Mouse (Mus musculus): ENCODE results near the gene Esam. TPM values are rescaled to one million over a fixed set of nuclear protein-coding genes. Genes with fewer than 3 reads are reported as not detected.
A peak's percentile ranks its signal among the peaks of the same experiment; 100 is the strongest.

Gene Esam
- polyA plus RNA-seq, 1 experiment = 34.7 TPM

DNA sequence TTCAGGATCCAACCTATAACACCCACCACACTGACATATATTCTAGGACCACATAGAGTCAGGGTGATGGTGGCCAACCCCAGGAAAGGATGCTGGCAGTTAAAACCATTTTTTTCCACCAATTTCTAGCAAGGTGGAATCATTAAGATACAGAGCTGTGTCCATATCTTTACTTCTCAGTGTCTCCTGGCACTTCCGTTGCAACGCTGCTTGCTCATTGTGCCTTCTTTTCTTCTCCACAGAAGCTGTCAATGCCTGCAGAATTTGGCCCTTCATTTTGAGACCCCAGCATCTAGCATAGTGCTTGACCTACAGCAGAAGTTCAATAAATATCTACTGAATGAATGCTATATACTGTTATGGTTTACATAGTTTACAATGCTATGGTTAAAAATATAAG, 39.1 kb downstream of the Esam start:
- no peak for DNase-seq (ENCODE audit: low read depth)

DNA sequence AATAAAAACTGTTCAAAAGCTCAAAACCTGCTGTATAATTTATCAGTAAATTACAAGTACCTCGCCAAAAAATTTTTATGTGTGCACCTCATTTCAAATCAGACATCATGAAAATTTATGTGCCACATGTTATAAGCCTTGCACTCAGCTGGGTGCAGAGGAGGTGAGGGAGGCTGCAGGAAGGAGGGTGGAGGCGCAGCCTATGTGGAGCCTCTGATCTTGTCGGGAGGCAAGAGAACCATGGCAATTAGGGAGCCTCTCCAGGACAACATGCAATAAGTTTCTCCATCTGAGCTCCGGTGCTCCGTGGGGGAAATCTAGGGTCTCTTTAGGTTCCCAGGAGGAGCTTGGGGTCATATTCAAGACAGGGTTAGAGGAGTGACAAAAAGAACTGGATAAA, 39.6 kb downstream of the Esam start:
- TF ChIP-seq POLR2A (IDR thresholded peaks at IDR 0.05; ENCODE audit: borderline replicate concordance, extremely low read depth, insufficient read depth, insufficient read length, poor library complexity, severe bottlenecking) (no peak), CTCF (IDR thresholded peaks at IDR 0.05; ENCODE audit: borderline replicate concordance, extremely low read depth, insufficient read depth, insufficient read length) (no peak)

More for the DNA sequence above, 39.1 kb downstream of the Esam start:
- TF ChIP-seq POLR2A (IDR thresholded peaks at IDR 0.05; ENCODE audit: borderline replicate concordance, extremely low read depth, insufficient read depth, insufficient read length, poor library complexity, severe bottlenecking) (no peak), CTCF (IDR thresholded peaks at IDR 0.05; ENCODE audit: borderline replicate concordance, extremely low read depth, insufficient read depth, insufficient read length) (no peak)

DNA sequence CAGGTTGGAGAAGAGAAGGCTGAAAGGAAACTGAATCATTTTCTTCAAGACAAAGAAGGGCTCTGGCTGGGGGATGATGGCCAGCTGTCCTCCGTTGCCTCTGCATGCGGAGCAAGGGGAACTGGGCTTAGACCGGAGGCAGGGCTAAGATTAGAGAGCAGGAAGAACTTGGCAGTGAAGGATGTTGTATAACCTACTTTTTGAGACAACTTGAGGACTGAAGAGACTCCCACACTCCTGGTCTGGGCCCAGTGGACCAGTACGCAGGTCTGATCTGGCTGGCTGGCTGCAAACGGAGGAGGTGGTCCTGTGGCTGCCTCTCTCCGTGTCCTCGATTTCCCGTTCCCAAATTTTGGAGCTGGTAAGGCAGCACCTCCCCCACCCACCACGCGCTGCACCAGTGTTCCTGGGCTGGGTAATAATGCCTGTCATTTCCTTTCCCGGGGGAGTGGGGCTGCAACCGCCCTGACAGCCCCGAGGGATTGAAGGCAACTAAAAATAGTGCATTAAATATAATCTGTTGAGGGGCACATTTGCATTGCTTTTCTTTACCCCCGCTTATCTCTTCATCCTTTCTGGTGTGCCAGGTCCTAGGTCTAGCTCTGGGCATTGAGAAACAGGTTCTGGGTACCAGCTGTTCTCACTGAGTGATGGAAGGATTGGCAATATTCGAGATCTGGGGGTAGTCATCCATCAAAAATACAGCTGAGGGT, 40.2 kb downstream of the Esam start:
- no peak for DNase-seq (ENCODE audit: low read depth)
- TF ChIP-seq POLR2A (IDR thresholded peaks at IDR 0.05; ENCODE audit: borderline replicate concordance, extremely low read depth, insufficient read depth, insufficient read length, poor library complexity, severe bottlenecking) (no peak), CTCF (IDR thresholded peaks at IDR 0.05; ENCODE audit: borderline replicate concordance, extremely low read depth, insufficient read depth, insufficient read length) (no peak)

More for the DNA sequence above, 39.6 kb downstream of the Esam start:
- no peak for DNase-seq (ENCODE audit: low read depth)

DNA sequence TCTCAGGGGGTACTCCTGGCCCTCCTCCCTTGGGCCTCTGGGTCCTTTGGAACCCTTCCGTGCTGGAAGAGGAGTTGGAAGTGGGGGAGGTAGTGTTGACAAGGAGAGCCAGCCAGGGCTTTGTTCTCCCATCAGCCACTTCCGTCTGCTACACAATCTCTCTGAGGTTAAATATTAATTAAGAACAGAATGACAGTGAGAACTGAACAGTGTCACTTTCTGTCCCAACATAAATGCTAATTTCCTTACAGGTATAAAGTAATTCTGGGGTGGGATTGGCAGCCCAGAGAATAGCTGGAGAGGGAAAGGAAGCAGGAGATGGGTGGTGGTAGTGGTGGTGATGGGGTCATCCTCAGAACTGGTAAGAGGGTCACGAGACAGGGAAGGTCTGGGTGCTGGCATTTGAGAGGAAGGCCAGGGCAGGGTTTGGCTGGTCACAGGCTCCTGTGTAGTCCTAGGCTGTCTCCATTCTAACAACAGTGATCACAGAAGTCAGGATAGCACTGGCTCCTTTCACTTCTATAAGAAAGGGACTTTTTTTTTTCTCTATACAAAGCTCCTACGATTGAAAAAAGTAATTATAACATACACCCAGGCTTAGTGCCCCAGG, 40.8 kb downstream of the Esam start:
- no peak for DNase-seq (ENCODE audit: low read depth)
- no peak for TF ChIP-seq CTCF (IDR thresholded peaks at IDR 0.05; ENCODE audit: borderline replicate concordance, extremely low read depth, insufficient read depth, insufficient read length)
- no peak for TF ChIP-seq POLR2A (IDR thresholded peaks at IDR 0.05; ENCODE audit: borderline replicate concordance, extremely low read depth, insufficient read depth, insufficient read length, poor library complexity, severe bottlenecking)

DNA sequence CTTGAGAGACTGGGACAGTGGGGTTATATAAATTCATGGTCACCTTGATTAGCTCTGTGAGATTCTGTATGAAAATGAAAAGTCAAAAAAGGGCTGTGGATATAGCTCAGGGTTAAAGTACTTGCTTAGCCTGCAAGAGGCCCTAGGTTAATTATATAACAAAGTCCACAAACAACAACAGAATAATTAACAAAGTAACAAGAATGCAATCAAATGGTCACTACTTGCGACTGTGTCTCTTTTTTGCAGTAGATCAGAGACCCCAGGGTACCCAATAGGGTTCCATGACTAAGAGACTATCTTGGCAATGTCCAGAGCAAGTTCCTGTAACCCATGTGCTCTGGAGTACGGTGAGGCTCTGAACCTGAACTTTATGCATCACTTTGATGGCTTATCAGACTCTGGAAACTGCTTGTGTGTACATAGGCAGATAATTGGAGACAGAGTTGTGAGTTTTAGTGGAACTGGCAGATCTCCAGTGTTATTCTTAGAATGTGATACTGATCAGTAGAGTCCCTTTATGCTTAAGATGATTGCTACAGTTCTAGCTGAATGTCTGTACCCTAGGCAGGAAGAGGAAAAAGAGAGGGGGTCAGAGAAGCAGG, 41.5 kb downstream of the Esam start:
- TF ChIP-seq POLR2A (IDR thresholded peaks at IDR 0.05; ENCODE audit: borderline replicate concordance, extremely low read depth, insufficient read depth, insufficient read length, poor library complexity, severe bottlenecking) (no peak), CTCF (IDR thresholded peaks at IDR 0.05; ENCODE audit: borderline replicate concordance, extremely low read depth, insufficient read depth, insufficient read length) (no peak)
- no peak for DNase-seq (ENCODE audit: low read depth)

DNA sequence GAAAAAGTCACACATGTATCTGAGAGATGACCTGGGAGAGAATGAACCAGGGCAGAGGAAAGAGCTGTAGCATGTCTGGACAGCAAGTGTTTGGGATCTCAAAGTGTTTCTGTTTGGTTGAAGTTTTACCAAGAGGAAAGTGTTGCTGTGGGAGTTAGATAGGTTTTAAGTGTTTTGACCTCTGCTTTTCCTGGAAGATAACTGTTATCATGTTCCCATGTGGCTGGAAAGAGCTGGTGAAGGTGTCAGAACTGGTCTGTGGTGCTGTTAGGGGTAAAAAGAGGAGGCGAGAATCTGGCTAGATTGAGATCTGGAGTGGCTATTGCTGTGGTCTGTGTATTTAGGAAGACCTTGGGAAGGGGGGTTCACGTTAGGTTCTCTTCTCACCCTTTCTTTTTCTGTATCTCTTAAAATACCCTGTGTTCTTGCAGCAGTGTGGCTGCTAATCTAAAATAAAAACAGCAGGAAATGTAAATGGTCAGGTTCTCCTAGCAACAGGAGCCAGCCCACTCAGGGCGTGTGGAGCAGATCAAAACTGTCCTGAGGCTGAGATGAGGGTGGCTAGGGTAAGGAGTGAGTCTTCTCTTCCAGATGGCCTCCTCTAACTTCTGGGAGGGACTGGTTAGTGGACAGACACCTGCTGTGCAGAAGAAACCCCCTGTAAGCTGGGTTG, 44.5 kb downstream of the Esam start:
- no peak for DNase-seq (ENCODE audit: low read depth)
- TF ChIP-seq POLR2A (IDR thresholded peaks at IDR 0.05; ENCODE audit: borderline replicate concordance, extremely low read depth, insufficient read depth, insufficient read length, poor library complexity, severe bottlenecking) (no peak), CTCF (IDR thresholded peaks at IDR 0.05; ENCODE audit: borderline replicate concordance, extremely low read depth, insufficient read depth, insufficient read length) (no peak)

DNA sequence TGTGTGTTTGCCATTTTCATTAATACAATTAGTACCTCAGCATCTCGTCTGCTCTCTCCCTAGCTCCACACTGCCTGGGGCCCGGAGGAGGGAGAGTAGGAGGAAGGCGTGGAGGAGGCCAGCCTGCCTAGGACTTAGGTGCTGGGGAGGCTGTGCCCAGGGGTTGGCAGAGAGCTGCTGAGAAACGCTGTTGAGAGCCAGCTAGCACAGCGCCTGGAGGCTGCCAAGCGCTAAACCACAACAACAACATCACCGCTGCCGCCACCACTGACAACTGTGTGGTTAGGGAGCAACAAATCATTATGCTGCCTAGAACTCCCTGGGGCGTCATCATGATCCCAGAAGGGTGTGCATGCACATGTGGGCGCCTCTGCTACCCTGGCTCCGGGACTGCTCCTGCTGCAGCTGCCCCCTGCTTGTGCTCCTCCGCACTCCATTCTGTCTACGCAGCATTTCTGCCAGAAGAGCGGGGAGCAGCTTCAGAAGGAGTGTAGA, 48.6 kb downstream of the Esam start:
- DNase-seq (ENCODE audit: low read depth) = peak; percentile 79
- no peak for TF ChIP-seq CTCF (IDR thresholded peaks at IDR 0.05; ENCODE audit: borderline replicate concordance, extremely low read depth, insufficient read depth, insufficient read length)
- TF ChIP-seq POLR2A (IDR thresholded peaks at IDR 0.05; ENCODE audit: borderline replicate concordance, extremely low read depth, insufficient read depth, insufficient read length, poor library complexity, severe bottlenecking) = no peak

DNA sequence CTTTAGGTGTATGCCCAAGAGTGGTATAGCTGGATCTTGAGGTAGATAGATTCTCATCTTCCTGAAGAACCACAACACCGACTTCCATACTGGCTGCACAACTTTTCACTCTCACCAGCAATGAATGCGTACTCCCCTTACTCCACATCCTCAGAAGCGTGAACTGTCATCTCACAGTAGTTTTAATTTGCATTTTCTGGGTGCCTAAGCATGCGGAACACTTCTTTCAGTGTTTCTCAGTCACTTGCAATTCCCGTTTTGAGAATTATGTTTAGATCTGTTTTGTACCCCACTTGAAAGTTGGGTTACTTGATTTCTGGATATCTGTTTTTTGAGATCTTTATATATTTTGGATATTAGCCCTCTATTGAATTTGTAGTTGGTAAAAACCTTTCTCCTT, 55.7 kb downstream of the Esam start:
- DNase-seq (ENCODE audit: low read depth) = no peak
- TF ChIP-seq CTCF (IDR thresholded peaks at IDR 0.05; ENCODE audit: borderline replicate concordance, extremely low read depth, insufficient read depth, insufficient read length) (no peak), POLR2A (IDR thresholded peaks at IDR 0.05; ENCODE audit: borderline replicate concordance, extremely low read depth, insufficient read depth, insufficient read length, poor library complexity, severe bottlenecking) (no peak)

DNA sequence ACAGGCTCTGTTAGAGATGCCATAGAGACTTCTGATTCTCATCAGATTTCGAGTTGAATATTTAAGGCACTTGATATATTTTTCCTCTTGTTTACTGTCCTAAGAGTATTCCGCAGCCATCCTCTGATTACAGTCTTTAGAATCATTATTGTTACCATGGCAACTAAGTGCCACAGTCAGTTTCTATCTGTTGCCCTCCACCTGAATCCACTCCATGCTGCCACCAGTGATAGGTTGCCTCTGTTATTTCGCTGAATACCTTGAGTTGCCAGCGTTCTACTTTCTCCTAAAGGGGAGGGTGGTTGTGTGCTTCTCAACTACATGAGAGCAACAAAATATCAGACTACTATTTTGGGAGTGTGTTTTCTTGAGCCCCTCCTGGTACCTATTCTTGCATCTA, 58.8 kb downstream of the Esam start:
- peak; percentile 53 for DNase-seq (ENCODE audit: low read depth)
- TF ChIP-seq CTCF (IDR thresholded peaks at IDR 0.05; ENCODE audit: borderline replicate concordance, extremely low read depth, insufficient read depth, insufficient read length) (no peak), POLR2A (IDR thresholded peaks at IDR 0.05; ENCODE audit: borderline replicate concordance, extremely low read depth, insufficient read depth, insufficient read length, poor library complexity, severe bottlenecking) (no peak)

Other genes starting within 250 kb of the Esam start
- 3.2 and 3.3 TPM in 2 replicates for gene Ccdc15, start 179.6 kb upstream of the Esam start, polyA plus RNA-seq (2012; rRNA removed)
- 5.0 and 10.8 TPM in 2 replicates for gene Hepacam, start 160.7 kb upstream of the Esam start, polyA plus RNA-seq (2012; rRNA removed)
- 4.8 and 7.2 TPM in 2 replicates for gene Robo4, start 126.2 kb upstream of the Esam start, polyA plus RNA-seq (2012; rRNA removed)
- gene Robo3, start 94.8 kb upstream of the Esam start, polyA plus RNA-seq (2012; rRNA removed) = 33.5 and 41.6 TPM in 2 replicates
- gene Msantd2, start 38.8 kb upstream of the Esam start, polyA plus RNA-seq (2012; rRNA removed) = 65.0 and 72.6 TPM in 2 replicates
- 2.9 and 4.3 TPM in 2 replicates for gene Vsig2, start 11.2 kb downstream of the Esam start, polyA plus RNA-seq (2012; rRNA removed)
- gene Nrgn, start 24.8 kb downstream of the Esam start, polyA plus RNA-seq (2012; rRNA removed) = 9.2 and 12.3 TPM in 2 replicates
- 5.7 and 7.8 TPM in 2 replicates for gene Siae, start 27.6 kb downstream of the Esam start, polyA plus RNA-seq (2012; rRNA removed)
- gene Spa17, start 85.6 kb downstream of the Esam start, polyA plus RNA-seq (2012; rRNA removed) = 4.4 and 4.8 TPM in 2 replicates
- 49.7 and 52.0 TPM in 2 replicates for gene Tbrg1, start 129.2 kb downstream of the Esam start, polyA plus RNA-seq (2012; rRNA removed)
- gene Panx3, start 141.2 kb downstream of the Esam start, polyA plus RNA-seq (2012; rRNA removed) = 0.13 and 3.2 TPM in 2 replicates
- not detected in 2 replicates for gene Olfr160, start 188.2 kb downstream of the Esam start, polyA plus RNA-seq (2012; rRNA removed)
- 0.10 TPM in 1 of 2 replicates, not detected in the other for gene Olfr874, start 217.0 kb downstream of the Esam start, polyA plus RNA-seq (2012; rRNA removed)
- gene Olfr875, start 243.8 kb downstream of the Esam start, polyA plus RNA-seq (2012; rRNA removed) = 0.03 TPM in 1 of 2 replicates, not detected in the other

Data from brain, embryonic 14.5 days (tissue).